Mouse (Mus musculus): ENCODE data around the gene L3hypdh. TPM values are rescaled to one million over a fixed set of nuclear protein-coding genes. Genes with fewer than 3 reads are reported as not detected.

Gene L3hypdh
- total and polyA plus RNA-seq, 3 experiments: 5.2 to 9.3 TPM; not detected in 1

DNA sequence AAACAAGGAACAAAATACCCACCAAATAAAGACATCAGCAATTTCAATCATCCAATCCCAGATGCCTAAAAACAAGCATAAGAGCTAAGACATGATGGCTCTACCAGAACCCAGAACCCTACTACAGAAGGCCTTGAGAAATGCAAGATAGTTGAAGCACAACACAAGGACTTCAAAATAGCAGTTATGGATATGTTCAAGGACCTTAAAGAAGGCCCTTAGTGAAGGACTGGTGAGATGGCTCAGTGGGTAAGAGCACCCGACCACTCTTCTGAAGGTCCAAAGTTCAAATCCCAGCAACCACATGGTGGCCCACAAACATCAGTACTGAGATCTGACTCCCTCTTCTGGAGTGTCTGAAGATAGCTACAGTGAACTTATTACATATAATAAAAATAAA, 27.5 kb downstream of the L3hypdh start:
- H3K79me2 ChIP-seq (ENCODE audit: control insufficient read depth, insufficient read depth, low read length, poor library complexity): no peaks in the 10 kb centered on the region
- TF ChIP-seq ZNF384 (IDR thresholded peaks at IDR 0.05; ENCODE audit: low read depth, low read length): no peak
- TF ChIP-seq TAL1 (IDR thresholded peaks at IDR 0.05; ENCODE audit: low read length): no peak
- TF ChIP-seq UBTF (IDR thresholded peaks at IDR 0.05; ENCODE audit: borderline replicate concordance, insufficient read depth, low read depth, low read length): no peak
- TF ChIP-seq TBP (IDR thresholded peaks at IDR 0.05; ENCODE audit: low read depth, low read length): peak; percentile 71
- no peak overlapping the region for H3K9ac ChIP-seq (ENCODE audit: control insufficient read depth, low read depth, low read length, poor library complexity, severe bottlenecking)
- no peak overlapping the region for H3K27ac ChIP-seq (ENCODE audit: control insufficient read depth, low read depth, low read length)
- no peaks in the 10 kb centered on the region for H3K9me3 ChIP-seq (replicated peaks; ENCODE audit: insufficient read depth, low read length)
- DNase-seq (ENCODE audit: low read depth, low spot score): no peak
- no peak overlapping the region for H3K4me3 ChIP-seq (ENCODE audit: control insufficient read depth in 1 of 2, insufficient read depth in 1 of 2, low read depth in 2 of 2, low read length in 2 of 2)
- no peaks in the 10 kb centered on the region for H3K4me1 ChIP-seq (ENCODE audit: control insufficient read depth in 1 of 2, insufficient read depth in 2 of 2, low read length in 2 of 2)
- H3K27me3 ChIP-seq (ENCODE audit: control insufficient read depth in 1 of 2, insufficient read depth in 2 of 2, low read length in 2 of 2): peaks cover 0 to 5% of the 10 kb centered on the region in 2 experiments; a peak in 2 of 4 replicates
- no peaks in the 10 kb centered on the region for H3K36me3 ChIP-seq (ENCODE audit: control insufficient read depth in 1 of 2, insufficient read depth in 2 of 2, low read length in 2 of 2)

DNA sequence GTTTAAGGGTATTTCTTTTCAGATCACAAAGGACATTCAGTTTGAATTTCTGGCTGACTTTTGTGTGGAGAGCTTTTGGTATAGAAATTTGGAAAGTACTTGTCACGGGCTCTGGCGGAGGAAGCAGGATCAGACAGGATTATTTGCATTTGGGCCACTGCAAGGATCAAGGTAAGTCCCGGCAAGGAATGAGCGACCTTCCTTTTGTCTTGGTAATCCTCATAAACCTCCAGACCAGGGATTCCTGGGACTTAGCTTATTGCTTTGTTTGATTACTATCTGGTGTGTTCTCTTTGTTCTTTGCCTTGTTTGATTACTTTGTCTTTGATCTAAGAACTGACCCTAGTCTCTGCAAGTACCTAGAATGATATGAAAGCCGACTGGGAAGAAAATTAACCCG, 31.4 kb downstream of the L3hypdh start:
- no peak overlapping the region for H3K4me3 ChIP-seq (ENCODE audit: control insufficient read depth in 1 of 2, insufficient read depth in 1 of 2, low read depth in 2 of 2, low read length in 2 of 2)
- H3K27ac ChIP-seq (ENCODE audit: control insufficient read depth, low read depth, low read length): no peak overlapping the region
- no peak for DNase-seq (ENCODE audit: low read depth, low spot score)
- no peaks in the 10 kb centered on the region for H3K36me3 ChIP-seq (ENCODE audit: control insufficient read depth in 1 of 2, insufficient read depth in 2 of 2, low read length in 2 of 2)
- H3K9me3 ChIP-seq (replicated peaks; ENCODE audit: insufficient read depth, low read length): no peaks in the 10 kb centered on the region
- peaks cover 0 to 5% of the 10 kb centered on the region in 2 experiments; a peak in 2 of 4 replicates for H3K27me3 ChIP-seq (ENCODE audit: control insufficient read depth in 1 of 2, insufficient read depth in 2 of 2, low read length in 2 of 2)
- H3K4me1 ChIP-seq (ENCODE audit: control insufficient read depth in 1 of 2, insufficient read depth in 2 of 2, low read length in 2 of 2): no peaks in the 10 kb centered on the region
- no peak for TF ChIP-seq MAZ (IDR thresholded peaks at IDR 0.05; ENCODE audit: low read depth, low read length)
- no peak for TF ChIP-seq NRF1 (IDR thresholded peaks at IDR 0.05; ENCODE audit: insufficient read depth, low read depth, low read length, poor library complexity, severe bottlenecking)
- TF ChIP-seq CTCF (IDR thresholded peaks at IDR 0.05 in 2 of 3, conservative IDR thresholded peaks at IDR 0.05 in 1 of 3; ENCODE audit: control insufficient read depth in 1 of 3, insufficient read depth in 1 of 3, low read depth in 2 of 3, low read length in 3 of 3, poor library complexity in 1 of 3, severe bottlenecking in 1 of 3): no peak
- no peak for TF ChIP-seq RCOR1 (IDR thresholded peaks at IDR 0.05; ENCODE audit: low read depth, low read length)
- no peak for TF ChIP-seq JUND (IDR thresholded peaks at IDR 0.05; ENCODE audit: low read depth, low read length)
- TF ChIP-seq ELF1 (IDR thresholded peaks at IDR 0.05; ENCODE audit: low read depth, low read length): no peak
- TF ChIP-seq POLR2AphosphoS2 (IDR thresholded peaks at IDR 0.05; ENCODE audit: low read length): no peak
- no peak for TF ChIP-seq POLR2AphosphoS5 (IDR thresholded peaks at IDR 0.05; ENCODE audit: borderline replicate concordance, low read depth, low read length)
- no peak overlapping the region for H3K9ac ChIP-seq (ENCODE audit: control insufficient read depth, low read depth, low read length, poor library complexity, severe bottlenecking)
- H3K79me2 ChIP-seq (ENCODE audit: control insufficient read depth, insufficient read depth, low read length, poor library complexity): no peaks in the 10 kb centered on the region

DNA sequence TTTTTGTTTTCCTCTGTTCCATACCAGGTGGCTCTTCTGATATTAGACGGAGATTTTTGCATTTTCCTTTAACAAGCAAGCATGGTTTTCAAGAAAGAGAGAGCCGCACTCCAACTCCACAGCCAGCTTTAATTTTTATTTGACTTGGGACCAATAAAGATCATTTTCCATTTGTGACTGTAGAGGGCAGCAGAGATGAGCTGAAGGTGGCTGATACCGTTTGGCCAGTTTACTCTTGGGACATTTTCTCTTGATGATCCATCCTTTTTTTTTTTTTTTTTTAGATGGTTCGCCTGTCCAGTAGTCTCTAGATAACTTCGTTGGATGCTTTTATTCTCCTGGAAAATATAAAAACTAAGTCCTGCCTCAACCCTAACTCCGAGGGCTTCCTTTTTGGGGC, 31.9 kb downstream of the L3hypdh start:
- DNase-seq (ENCODE audit: low read depth, low spot score): peak; percentile 49
- peak; percentile 55 for TF ChIP-seq RAD21 (IDR thresholded peaks at IDR 0.05; ENCODE audit: low read depth, low read length)
- no peak for TF ChIP-seq ZMIZ1 (IDR thresholded peaks at IDR 0.05; ENCODE audit: low read depth, low read length)
- no peak for TF ChIP-seq MYB (IDR thresholded peaks at IDR 0.05; ENCODE audit: low read depth, low read length)
- no peak for TF ChIP-seq NELFE (IDR thresholded peaks at IDR 0.05; ENCODE audit: low read depth, low read length)
- no peak for TF ChIP-seq TAL1 (IDR thresholded peaks at IDR 0.05; ENCODE audit: low read length)
- peak; percentile 50 for TF ChIP-seq SMC3 (IDR thresholded peaks at IDR 0.05; ENCODE audit: low read depth, low read length)
- TF ChIP-seq MYC (IDR thresholded peaks at IDR 0.05; ENCODE audit: low read depth, low read length): no peak
- TF ChIP-seq ZNF384 (IDR thresholded peaks at IDR 0.05; ENCODE audit: low read depth, low read length): 0 out of 2 replicates have a peak, but pooled peaks have one; percentile 13
- peak; percentile 40 to 61 (median 46) for TF ChIP-seq CTCF (IDR thresholded peaks at IDR 0.05 in 2 of 3, conservative IDR thresholded peaks at IDR 0.05 in 1 of 3; ENCODE audit: control insufficient read depth in 1 of 3, insufficient read depth in 1 of 3, low read depth in 2 of 3, low read length in 3 of 3, poor library complexity in 1 of 3, severe bottlenecking in 1 of 3)
- Histone ChIP-seq H3K79me2 (ENCODE audit: control insufficient read depth, insufficient read depth, low read length, poor library complexity) (no peaks in the 10 kb centered on the region), H3K36me3 (ENCODE audit: control insufficient read depth in 1 of 2, insufficient read depth in 2 of 2, low read length in 2 of 2) (no peaks in the 10 kb centered on the region), H3K9ac (ENCODE audit: control insufficient read depth, low read depth, low read length, poor library complexity, severe bottlenecking) (no peak overlapping the region), H3K27me3 (ENCODE audit: control insufficient read depth in 1 of 2, insufficient read depth in 2 of 2, low read length in 2 of 2) (peaks cover 0 to 5% of the 10 kb centered on the region in 2 experiments; a peak in 2 of 4 replicates), H3K9me3 (replicated peaks; ENCODE audit: insufficient read depth, low read length) (no peaks in the 10 kb centered on the region), H3K4me3 (ENCODE audit: control insufficient read depth in 1 of 2, insufficient read depth in 1 of 2, low read depth in 2 of 2, low read length in 2 of 2) (no peak overlapping the region), H3K27ac (ENCODE audit: control insufficient read depth, low read depth, low read length) (no peak overlapping the region), H3K4me1 (ENCODE audit: control insufficient read depth in 1 of 2, insufficient read depth in 2 of 2, low read length in 2 of 2) (no peaks in the 10 kb centered on the region)
